Mouse (Mus musculus): ENCODE measurements at regions not wholly inside any gene's neighbourhood (a gene's known extent, or its start where the extent isn't known, plus 50 kb on each side); places are given as distances from the start of the nearest gene placed in this dataset.

DNA sequence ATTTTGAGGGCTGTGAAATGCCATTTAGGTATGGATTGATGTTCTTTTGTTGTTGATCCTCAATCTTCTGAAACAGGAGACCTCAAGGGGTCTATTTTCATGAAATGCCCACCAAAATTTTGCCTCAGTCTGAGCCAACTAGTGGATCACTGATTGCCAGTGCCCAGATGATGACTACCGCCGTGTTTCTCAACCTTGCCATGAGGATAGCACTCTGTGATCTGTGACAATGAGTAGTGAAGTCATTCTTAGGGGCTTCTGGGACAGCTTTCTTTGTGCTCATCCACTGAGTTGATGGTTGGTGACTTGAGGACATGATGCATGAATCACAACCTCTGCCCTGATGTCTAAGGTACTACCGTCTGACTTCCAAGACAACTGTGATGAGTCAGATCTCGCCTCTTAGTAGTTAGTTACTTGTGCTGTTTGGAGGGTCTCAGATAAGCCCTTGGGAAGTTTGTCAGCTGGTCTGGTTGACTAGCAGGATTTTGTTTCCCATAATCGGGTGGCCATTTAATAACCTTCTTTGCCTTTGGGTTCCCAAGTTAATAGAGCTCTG lies 101.2 kb downstream of the Gm5426 start:
- no peak for TF ChIP-seq TAL1 (IDR thresholded peaks at IDR 0.05; ENCODE audit: low read length)
- TF ChIP-seq GATA1 (IDR thresholded peaks at IDR 0.05; ENCODE audit: low read length), result no peak
- Histone ChIP-seq H3K27me3 (ENCODE audit: control insufficient read depth) (no peaks in the 10 kb centered on the region), H3K4me1 (ENCODE audit: control insufficient read depth) (no peaks in the 10 kb centered on the region), H3K9me3 (ENCODE audit: control insufficient read depth, low read length) (0 out of 2 replicates have a peak, but pooled peaks cover 2% of the 10 kb centered on the region), H3K4me3 (replicated peaks) (no peak overlapping the region), H3K36me3 (ENCODE audit: control insufficient read depth) (no peaks in the 10 kb centered on the region)

DNA sequence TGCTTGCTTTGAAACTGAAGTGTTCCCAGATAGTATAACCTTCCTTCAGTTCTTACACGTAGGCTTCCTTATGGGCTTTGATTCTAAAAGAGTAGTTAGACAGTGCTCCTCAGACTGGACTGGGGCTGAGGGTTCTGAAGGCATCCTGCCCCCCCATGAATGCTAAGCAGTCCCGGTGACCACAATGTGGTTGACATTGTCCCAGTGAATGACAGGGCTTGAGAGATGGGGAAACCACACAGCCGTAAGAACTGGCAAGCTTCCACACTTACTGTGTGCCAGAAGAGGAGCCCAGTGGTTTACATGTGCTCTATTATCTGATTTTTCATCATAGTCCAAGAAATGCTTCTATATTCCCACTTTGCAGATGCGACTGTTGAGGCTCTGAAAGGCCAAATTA lies 101.8 kb downstream of the Gm5426 start:
- TF ChIP-seq GATA1 (IDR thresholded peaks at IDR 0.05; ENCODE audit: low read length) (no peak), TAL1 (IDR thresholded peaks at IDR 0.05; ENCODE audit: low read length) (no peak)

GRCm38 (mm10) chr10:96238850-96239249 lies 102.4 kb downstream of the Gm5426 start:
- no peaks in the 10 kb centered on the region for H3K36me3 ChIP-seq (ENCODE audit: control insufficient read depth)
- no peak overlapping the region for H3K4me3 ChIP-seq (replicated peaks)
- 0 out of 2 replicates have a peak, but pooled peaks cover 2% of the 10 kb centered on the region for H3K9me3 ChIP-seq (ENCODE audit: control insufficient read depth, low read length)
- TF ChIP-seq TAL1 (IDR thresholded peaks at IDR 0.05; ENCODE audit: low read length), result no peak
- no peak for TF ChIP-seq GATA1 (IDR thresholded peaks at IDR 0.05; ENCODE audit: low read length)
- no peaks in the 10 kb centered on the region for H3K4me1 ChIP-seq (ENCODE audit: control insufficient read depth)
- no peaks in the 10 kb centered on the region for H3K27me3 ChIP-seq (ENCODE audit: control insufficient read depth)

More for the DNA sequence above, 101.8 kb downstream of the Gm5426 start:
- H3K27me3 ChIP-seq (ENCODE audit: control insufficient read depth), result no peaks in the 10 kb centered on the region
- H3K4me3 ChIP-seq (replicated peaks), result no peak overlapping the region
- H3K36me3 ChIP-seq (ENCODE audit: control insufficient read depth), result no peaks in the 10 kb centered on the region
- H3K4me1 ChIP-seq (ENCODE audit: control insufficient read depth), result no peaks in the 10 kb centered on the region
- H3K9me3 ChIP-seq (ENCODE audit: control insufficient read depth, low read length), result 0 out of 2 replicates have a peak, but pooled peaks cover 2% of the 10 kb centered on the region

GRCm38 (mm10) chr10:96240591-96240990 lies 104.2 kb downstream of the Gm5426 start:
- no peaks in the 10 kb centered on the region for H3K36me3 ChIP-seq (ENCODE audit: control insufficient read depth)
- H3K4me1 ChIP-seq (ENCODE audit: control insufficient read depth), result no peaks in the 10 kb centered on the region
- TF ChIP-seq GATA1 (IDR thresholded peaks at IDR 0.05; ENCODE audit: low read length), result no peak
- TF ChIP-seq TAL1 (IDR thresholded peaks at IDR 0.05; ENCODE audit: low read length), result no peak
- no peak overlapping the region for H3K4me3 ChIP-seq (replicated peaks)
- 0 out of 2 replicates have a peak, but pooled peaks cover 2% of the 10 kb centered on the region for H3K9me3 ChIP-seq (ENCODE audit: control insufficient read depth, low read length)
- H3K27me3 ChIP-seq (ENCODE audit: control insufficient read depth), result no peaks in the 10 kb centered on the region

DNA sequence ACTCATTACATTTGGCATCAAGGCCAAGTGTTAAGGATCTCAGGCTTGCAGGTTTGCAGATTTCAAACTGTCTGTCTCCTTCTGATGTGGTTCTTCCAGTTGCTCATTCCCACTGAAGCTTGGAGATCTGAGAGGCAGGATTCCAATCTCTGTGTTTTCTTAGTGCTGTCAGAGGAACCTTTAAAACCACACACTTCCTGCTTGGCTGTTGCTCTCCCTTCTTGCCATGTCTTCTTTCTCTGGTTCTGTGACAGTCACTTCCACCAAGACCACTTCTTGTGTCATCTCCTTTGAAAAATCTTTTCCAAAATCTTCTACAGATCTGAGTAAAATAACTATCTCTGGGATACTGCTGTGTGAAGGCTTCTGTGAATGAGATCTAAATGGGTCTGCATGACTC lies 117.3 kb downstream of the Gm5426 start:
- TF ChIP-seq GATA1 (IDR thresholded peaks at IDR 0.05; ENCODE audit: low read length) (no peak), TAL1 (IDR thresholded peaks at IDR 0.05; ENCODE audit: low read length) (no peak)
- H3K27me3 ChIP-seq (ENCODE audit: control insufficient read depth), result no peaks in the 10 kb centered on the region
- no peak overlapping the region for H3K4me3 ChIP-seq (replicated peaks)
- no peaks in the 10 kb centered on the region for H3K36me3 ChIP-seq (ENCODE audit: control insufficient read depth)
- no peaks in the 10 kb centered on the region for H3K4me1 ChIP-seq (ENCODE audit: control insufficient read depth)
- no peaks in the 10 kb centered on the region for H3K9me3 ChIP-seq (ENCODE audit: control insufficient read depth, low read length)

DNA sequence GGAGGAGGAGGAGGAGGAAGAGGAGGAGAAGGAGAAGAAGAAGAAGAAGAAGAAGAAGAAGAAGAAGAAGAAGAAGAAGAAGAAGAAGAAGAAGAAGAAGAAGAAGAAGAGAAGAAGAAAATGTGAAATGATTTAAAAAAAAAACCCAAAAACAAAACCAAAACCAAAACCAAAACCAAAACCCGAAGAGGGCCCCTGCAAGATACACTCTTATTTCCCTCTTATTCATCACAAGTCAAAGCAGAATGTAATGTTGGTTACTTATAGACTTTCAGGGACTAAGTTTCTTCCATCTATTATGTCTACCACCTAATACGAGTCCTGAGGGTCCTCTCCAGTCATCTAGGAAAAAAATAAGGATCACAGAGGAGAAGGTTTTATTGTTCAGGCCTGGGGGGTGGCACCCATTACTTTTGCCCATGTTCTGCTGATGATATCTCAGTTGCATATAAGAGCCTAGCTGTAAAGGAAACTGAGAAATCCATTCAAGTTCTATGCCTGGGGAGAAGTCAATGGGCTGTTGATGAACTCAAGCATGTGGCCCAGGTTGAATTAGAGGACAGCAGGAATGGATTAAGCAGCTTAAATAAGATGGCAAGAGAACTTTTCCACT lies 118.0 kb downstream of the Gm5426 start:
- no peaks in the 10 kb centered on the region for H3K9me3 ChIP-seq (ENCODE audit: control insufficient read depth, low read length)
- H3K27me3 ChIP-seq (ENCODE audit: control insufficient read depth), result no peaks in the 10 kb centered on the region
- no peaks in the 10 kb centered on the region for H3K36me3 ChIP-seq (ENCODE audit: control insufficient read depth)
- no peak overlapping the region for H3K4me3 ChIP-seq (replicated peaks)
- H3K4me1 ChIP-seq (ENCODE audit: control insufficient read depth), result no peaks in the 10 kb centered on the region
- TF ChIP-seq GATA1 (IDR thresholded peaks at IDR 0.05; ENCODE audit: low read length), result no peak
- no peak for TF ChIP-seq TAL1 (IDR thresholded peaks at IDR 0.05; ENCODE audit: low read length)

GRCm38 (mm10) chr10:96257935-96258334 lies 121.5 kb downstream of the Gm5426 start:
- H3K36me3 ChIP-seq (ENCODE audit: control insufficient read depth), result no peaks in the 10 kb centered on the region
- H3K4me3 ChIP-seq (replicated peaks), result no peak overlapping the region
- H3K9me3 ChIP-seq (ENCODE audit: control insufficient read depth, low read length), result no peaks in the 10 kb centered on the region
- H3K27me3 ChIP-seq (ENCODE audit: control insufficient read depth), result no peaks in the 10 kb centered on the region
- TF ChIP-seq GATA1 (IDR thresholded peaks at IDR 0.05; ENCODE audit: low read length), result no peak
- no peak for TF ChIP-seq TAL1 (IDR thresholded peaks at IDR 0.05; ENCODE audit: low read length)
- no peaks in the 10 kb centered on the region for H3K4me1 ChIP-seq (ENCODE audit: control insufficient read depth)

DNA sequence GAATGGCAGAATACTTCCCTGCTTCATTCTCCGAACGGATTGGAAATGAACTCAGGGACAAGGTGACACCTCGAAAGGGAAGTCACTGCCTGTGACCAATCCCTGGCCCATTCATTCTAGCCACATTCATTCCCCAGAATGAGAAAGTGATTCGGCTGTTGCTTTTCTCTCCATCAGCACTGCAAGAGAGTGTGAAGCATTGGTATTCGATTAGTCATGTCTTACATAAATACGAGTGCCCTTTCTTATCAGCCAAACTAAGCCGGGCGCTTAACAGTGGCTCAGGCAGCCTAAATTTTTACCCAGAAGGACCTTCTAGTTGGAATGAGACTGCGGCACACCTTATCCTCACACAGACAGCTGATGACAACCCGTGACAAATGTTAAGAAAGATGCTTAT lies 122.8 kb downstream of the Gm5426 start:
- no peak for TF ChIP-seq GATA1 (IDR thresholded peaks at IDR 0.05; ENCODE audit: low read length)
- no peak for TF ChIP-seq TAL1 (IDR thresholded peaks at IDR 0.05; ENCODE audit: low read length)

GRCm38 (mm10) chr10:96259648-96260047 lies 123.2 kb downstream of the Gm5426 start:
- TF ChIP-seq TAL1 (IDR thresholded peaks at IDR 0.05; ENCODE audit: low read length) (no peak), GATA1 (IDR thresholded peaks at IDR 0.05; ENCODE audit: low read length) (no peak)
- H3K4me3 ChIP-seq (replicated peaks), result no peak overlapping the region
- no peaks in the 10 kb centered on the region for H3K36me3 ChIP-seq (ENCODE audit: control insufficient read depth)
- no peaks in the 10 kb centered on the region for H3K27me3 ChIP-seq (ENCODE audit: control insufficient read depth)
- no peaks in the 10 kb centered on the region for H3K4me1 ChIP-seq (ENCODE audit: control insufficient read depth)
- H3K9me3 ChIP-seq (ENCODE audit: control insufficient read depth, low read length), result no peaks in the 10 kb centered on the region

More for the DNA sequence above, 122.8 kb downstream of the Gm5426 start:
- no peaks in the 10 kb centered on the region for H3K36me3 ChIP-seq (ENCODE audit: control insufficient read depth)
- H3K4me1 ChIP-seq (ENCODE audit: control insufficient read depth), result no peaks in the 10 kb centered on the region
- H3K9me3 ChIP-seq (ENCODE audit: control insufficient read depth, low read length), result no peaks in the 10 kb centered on the region
- H3K27me3 ChIP-seq (ENCODE audit: control insufficient read depth), result no peaks in the 10 kb centered on the region
- H3K4me3 ChIP-seq (replicated peaks), result no peak overlapping the region
